Mouse (Mus musculus) embryo, embryonic 11.5 days (tissue): Measurements from ENCODE around the gene Treml2.
"Not testable (repeated sequence)": the region's sequence is repeated elsewhere in the genome, so short reads cannot be mapped to it uniquely, and the experiment has no call there.

Experiments
- DNase-seq: peaks from one replicate; pipeline ENCODE4 v3.0.0-alpha.2; 2012; ENCODE audit warnings: low read depth, low spot score

Gene Treml2

DNA sequence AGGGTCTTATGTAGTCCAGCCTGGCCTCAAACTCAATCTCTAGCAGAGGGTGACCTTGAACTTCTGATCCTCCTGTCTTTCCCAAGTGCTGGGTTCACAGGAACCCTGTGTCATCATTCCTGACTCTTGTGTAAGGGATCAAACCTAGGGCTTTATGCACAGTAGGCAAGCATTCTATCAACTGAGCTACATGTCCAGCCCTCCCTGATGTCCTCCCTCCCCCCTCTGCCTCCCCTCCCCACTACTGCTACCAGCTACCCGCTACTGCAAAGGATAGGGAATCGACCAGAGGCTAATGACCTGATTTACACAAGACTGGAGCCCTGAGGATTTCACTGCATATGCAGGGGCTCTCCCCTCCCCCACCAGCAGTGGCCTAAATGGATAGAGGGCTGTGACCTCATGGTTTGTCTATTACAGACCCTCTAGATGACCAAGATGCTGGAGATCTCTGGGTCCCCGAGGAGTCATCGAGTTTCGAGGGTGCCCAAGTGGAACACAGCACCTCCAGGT lies 51.4 kb downstream of the Treml2 start:
- DNase-seq: no peak

DNA sequence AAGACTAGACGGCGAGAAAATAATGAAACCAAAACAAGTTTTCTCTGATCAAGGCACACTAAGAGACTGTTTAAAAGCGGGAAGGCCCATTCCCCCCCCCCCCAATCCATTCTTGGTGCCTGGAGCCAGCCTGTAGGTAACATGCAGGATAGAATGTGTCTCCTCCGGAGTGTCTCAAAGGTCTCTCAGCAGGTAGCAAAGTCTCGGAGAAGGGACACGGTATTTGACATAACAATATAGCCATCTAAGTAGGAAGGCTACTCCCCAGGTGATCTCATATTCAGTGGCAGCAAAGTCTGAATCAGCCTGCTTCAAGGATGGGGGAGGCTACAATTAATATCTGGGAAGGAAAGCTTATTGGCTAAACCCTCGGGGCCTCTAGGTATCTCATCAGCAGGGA lies 53.7 kb downstream of the Treml2 start:
- not testable (repeated sequence) for DNase-seq

DNA sequence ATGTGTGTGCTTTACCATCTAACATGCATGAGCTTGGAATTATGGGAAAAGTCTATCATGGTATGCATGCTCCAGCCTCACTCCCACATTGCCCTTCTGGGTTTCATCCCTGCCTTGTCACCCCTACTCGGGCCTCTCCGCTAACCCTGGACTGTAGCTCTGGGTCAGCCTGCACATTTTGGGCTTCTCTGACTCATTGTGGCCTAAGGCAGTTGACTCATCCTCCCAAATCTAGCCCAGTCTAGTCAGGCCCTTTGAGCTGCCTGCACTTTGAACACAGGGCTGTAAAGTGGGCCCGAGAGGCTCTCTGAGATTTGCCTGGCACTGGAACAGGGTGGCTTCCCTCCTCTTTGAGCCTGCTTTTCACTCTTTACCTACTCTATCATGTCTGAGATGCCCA lies 56.5 kb downstream of the Treml2 start:
- DNase-seq: no peak

DNA sequence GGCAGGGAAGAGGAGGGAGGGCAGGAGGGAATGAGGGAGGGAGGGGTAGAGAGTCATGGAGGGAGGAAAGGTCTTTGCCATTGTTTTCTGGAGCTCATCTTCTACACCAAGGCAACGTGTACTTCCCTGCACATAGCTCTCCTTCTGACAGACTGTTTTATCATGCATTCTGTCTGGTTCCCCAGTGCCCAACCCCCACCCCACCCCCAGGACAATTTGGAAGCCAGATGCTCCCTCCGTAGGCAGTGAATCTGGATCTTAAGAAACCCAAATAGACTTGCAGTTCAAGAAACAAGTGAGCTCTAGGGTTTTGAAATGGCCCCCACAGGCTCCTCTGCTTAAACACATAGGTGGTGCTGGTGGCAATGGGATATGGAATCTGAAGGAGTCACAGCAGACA lies 58.6 kb downstream of the Treml2 start:
- DNase-seq: no peak

DNA sequence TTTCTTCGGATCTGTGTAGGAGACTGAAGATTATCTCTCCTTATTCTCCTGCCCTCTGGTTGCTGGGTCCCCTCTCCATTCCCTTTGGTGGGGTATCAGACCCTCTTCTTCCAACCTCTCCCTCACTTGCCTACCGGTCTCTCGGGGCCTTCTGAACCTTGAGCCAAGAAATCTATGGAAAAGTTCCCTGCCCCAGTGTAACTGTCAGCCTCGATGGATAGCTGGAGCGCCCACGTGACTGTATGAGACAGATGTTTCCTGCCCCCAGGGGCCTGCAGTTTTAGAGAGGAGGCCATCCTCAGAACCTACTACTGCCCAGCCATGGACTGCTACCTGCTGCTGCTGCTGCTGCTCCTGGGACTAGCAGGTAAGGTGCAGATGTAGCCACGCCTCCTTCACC lies 60.3 kb downstream of the Treml2 start, which contains the start of gene Treml1:
Gene Treml1, plus strand, starts transcription at position 301 of the 400 bp plus-strand sequence.
- no peak for DNase-seq

DNA sequence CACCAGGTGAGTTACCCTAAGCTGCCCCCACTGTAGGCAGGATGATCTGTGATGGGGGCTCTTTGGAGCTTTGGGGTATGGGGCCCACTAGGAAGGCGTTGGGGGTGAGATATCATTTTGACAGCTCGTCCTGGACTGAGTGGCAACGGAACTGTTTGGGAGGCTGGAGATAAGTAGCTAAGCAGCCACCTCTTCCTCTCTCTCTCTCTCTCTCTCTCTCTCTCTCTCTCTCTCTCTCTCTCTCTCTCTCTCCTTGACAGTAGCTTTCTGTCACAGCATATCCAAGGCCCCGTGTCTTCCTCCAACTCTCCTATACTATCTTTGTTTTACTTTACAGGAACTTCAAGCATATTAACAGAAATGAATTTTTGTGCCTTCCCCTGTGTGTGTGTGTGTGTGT lies 61.2 kb downstream of the Treml2 start:
- no peak for DNase-seq
